Mouse (Mus musculus) small intestine, adult 2 months (tissue): ENCODE measurements around the gene Abcc12.

Experiments used
- CTCF ChIP-seq: fragments of 200-500 bp; IDR thresholded peaks from 2 replicates; pipeline ENCODE4 v1.5.1; 2012; ENCODE audit warnings: low read depth, mild to moderate bottlenecking, control low read depth, inconsistent platforms, low read length, moderate library complexity, mixed read lengths; ENCODE audit not compliant: insufficient replicate concordance, insufficient read length; ENCODE audit errors: extremely low read depth
- POLR2A ChIP-seq: fragments of 200-500 bp; IDR thresholded peaks from 2 replicates; pipeline ENCODE4 v1.6.1; 2012; ENCODE audit warnings: low read depth, mild to moderate bottlenecking, control low read depth, inconsistent platforms, low read length, moderate library complexity

GRCm38 (mm10) chr8:86495056-86495455 is 85.4 kb downstream of the Abcc12 start:
- TF ChIP-seq POLR2A (no peak), CTCF (no peak)
